Mouse (Mus musculus) left cerebral cortex, postnatal 4 days (tissue): ENCODE results near the gene Leng1. TPM values are rescaled to one million over a fixed set of nuclear protein-coding genes. Genes with fewer than 3 reads are reported as not detected.
A peak's percentile ranks its signal among the peaks of the same experiment; 100 is the strongest.

Source experiments
- DNase-seq: peaks from one replicate; pipeline ENCODE4 v3.0.0-alpha.2; 2022
- intact Hi-C: fragments of 180-260 bp; cut with DNase I; formaldehyde crosslinking; loops from one replicate; pipeline ENCODE4 v1.15.1; 2025
- microRNA-seq: library from miRNA; unstranded; fragments of <30 nt; microRNA quantifications from one replicate; pipeline ENCODE4 v1.2.0, GENCODE M21; 2022
- total RNA-seq, 2 experiments: library from RNA; stranded (reverse); gene quantifications; 2 replicates each; pipeline ENCODE4 v1.2.3; 2021

The Leng1 gene
- total RNA-seq, 2 experiments from 2014 or later, result 6.2 to 8.2 TPM

- no peak for DNase-seq
- intact Hi-C loops, result no loop called here
Observed at GRCm38 (mm10) chr7:3644348-3644671, 21.3 kb downstream of the Leng1 start.

DNA sequence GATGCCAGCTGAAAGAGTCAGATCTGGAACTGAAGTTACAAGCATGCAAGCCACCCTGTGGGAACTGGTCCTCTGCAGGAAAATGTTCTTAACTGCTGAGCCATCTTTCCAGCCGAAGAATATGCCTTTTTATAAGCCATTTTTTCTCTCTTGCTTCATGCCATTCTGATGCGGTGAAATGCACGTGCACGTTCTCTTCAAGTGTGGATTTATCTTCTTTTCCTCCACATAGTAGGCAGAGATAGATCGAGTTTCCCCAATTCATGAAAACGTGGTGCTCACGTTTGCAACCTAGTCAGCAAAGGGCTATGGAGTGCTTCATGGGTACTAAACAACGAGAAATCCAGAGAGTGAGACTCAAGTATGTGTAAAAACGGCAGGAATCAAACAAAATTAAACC, 21.8 kb downstream of the Leng1 start:
- intact Hi-C loops, result no loop called here
- no peak for DNase-seq

DNA sequence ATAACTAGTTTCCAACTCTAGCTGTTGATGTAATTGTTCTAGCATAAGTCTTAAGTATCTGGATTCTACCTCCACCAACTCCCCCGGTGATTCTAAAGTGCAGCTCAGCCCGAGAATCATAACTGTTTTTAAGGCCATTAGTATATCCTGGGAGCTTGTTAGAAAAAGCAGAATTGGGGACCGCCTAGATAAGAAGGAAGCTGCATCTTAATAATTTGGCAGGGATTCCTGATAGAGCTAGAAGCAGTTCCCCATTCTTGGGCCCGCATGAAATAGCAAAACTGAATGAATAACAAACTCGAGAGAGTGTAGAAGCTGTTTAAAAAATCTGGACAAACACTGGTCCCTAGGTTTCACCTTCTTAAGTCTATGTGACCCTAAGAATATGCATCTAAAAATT, 22.2 kb downstream of the Leng1 start:
- no peak for DNase-seq
- intact Hi-C loops, result no loop called here

DNA sequence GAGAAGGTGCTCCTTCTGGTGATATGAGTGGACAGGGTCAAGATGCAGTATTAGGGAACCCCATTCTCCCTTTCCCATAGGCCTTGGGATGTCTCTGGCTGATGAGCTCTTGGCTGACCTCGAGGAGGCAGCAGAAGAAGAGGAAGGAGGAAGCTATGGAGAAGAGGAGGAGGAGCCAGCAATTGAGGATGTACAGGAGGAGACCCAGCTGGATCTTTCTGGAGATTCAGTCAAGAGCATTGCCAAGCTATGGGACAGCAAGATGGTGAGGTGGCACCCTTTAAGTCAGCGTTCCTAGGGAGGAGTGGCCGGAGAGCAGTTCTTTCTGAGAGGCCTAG, 35.2 kb downstream of the Leng1 start:
- DNase-seq, result no peak
- intact Hi-C loops, result no loop called here

DNA sequence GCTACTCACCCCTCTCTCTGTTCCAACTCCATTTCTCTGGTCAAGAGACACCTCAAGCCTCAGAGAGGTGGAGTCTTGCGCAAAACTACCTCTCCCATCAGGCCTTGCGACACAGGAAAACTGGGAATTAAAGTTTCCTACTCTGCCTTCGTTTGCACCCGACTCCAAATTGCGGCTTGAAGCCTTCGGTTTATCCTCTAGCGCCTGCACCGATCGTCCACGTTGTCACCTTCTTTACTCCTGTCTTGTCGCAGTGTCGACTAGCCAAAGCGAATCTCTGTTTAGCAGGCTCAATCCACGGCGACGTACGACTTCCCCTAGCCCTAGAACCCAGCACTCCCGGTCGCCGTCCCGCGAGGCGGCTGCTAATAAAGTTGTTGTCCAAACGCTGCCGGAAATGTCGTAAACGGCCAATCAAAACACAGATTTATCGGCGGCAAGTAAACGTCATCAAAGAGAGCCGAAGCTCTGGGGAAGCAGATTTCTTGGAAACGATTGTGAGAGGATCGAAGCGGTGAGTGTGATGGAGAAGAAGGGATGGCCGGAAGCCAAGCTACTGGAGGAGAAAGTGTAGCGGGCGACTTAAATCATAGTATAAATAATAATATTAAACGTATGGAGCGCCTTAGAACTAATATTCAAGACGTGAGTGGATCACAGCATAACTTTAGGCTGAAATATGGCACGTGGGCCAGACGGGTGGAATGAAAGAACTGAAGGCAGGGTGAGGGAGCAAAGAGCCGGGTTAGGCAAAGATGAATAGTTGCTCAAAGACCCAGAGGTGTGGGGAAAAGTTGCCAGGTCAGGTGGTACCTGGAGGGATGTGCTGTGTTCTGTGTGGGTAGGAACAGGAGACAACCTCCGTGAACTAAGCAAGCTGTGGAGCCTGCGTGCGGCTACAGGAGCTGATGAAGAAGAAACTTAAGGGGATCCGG, 35.8 kb downstream of the Leng1 start, which contains the start of the genes Tfpt and Prpf31:
Tfpt (minus strand) TSS at position 387 of the 935 bp plus-strand sequence.
Prpf31 (plus strand) TSS at position 443 of the 935 bp plus-strand sequence.
- intact Hi-C loops, result no loop called here
- peak; percentile 90 for DNase-seq

DNA sequence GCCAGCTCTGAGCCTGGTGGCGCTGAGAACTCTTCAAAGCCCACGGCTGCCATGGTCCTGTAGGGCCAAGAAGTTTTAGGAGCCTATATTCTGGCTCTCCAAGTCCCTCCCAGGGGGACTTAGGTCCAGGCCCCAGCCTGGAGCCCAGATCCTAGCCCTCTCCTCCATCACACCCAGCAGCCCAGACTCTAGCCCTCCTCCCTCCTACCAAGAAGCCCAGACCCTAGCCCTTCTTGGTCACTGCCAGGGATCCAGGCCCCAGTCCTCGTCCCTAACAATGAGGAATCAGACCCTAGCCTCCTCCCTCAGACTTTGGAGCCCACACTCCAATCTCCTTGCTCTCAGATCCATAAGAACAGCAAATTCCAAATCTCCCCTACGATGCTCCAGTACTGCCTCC, 36.6 kb downstream of the Leng1 start:
- intact Hi-C loops, result no loop called here
- no peak for DNase-seq

DNA sequence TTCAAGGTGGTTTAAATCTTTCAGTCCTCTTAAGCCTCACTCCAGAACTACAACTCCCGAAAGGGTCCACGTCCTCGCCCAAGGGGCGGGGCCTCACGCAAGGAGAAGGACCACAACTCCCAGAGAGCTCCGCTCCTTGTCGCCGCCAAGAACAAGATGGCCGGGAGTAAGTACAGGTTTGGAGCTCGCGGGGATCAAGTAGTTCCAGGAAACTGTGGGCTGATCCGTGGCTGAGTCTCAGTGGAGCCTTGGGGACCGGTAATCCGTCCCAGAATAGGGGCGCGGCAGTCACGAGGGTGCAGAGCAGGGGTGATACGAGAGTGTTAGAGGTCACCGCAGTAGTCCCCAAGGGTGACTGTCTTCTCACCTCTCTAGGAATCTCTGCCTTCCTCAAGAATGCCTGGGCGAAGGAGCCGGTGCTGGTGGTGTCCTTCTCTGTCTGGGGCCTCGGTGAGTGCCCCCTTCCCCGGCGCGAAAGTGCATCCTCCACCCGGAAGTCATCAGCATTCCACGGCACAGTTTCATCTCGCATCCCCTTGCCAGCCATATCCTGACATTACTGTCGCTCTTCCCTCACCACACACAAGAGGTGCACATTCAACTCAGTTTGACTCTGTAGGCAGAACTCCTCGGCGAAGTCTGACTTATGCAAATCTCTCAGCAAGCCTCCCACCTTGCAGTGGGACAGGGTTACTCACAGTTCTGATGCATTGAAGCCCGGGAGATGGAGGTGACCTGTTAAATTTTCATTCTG, 48.2 kb downstream of the Leng1 start, which contains the start of gene Ndufa3:
Ndufa3 (plus strand) TSS at position 132 of the 754 bp plus-strand sequence.
- peak; percentile 90 for DNase-seq

DNA sequence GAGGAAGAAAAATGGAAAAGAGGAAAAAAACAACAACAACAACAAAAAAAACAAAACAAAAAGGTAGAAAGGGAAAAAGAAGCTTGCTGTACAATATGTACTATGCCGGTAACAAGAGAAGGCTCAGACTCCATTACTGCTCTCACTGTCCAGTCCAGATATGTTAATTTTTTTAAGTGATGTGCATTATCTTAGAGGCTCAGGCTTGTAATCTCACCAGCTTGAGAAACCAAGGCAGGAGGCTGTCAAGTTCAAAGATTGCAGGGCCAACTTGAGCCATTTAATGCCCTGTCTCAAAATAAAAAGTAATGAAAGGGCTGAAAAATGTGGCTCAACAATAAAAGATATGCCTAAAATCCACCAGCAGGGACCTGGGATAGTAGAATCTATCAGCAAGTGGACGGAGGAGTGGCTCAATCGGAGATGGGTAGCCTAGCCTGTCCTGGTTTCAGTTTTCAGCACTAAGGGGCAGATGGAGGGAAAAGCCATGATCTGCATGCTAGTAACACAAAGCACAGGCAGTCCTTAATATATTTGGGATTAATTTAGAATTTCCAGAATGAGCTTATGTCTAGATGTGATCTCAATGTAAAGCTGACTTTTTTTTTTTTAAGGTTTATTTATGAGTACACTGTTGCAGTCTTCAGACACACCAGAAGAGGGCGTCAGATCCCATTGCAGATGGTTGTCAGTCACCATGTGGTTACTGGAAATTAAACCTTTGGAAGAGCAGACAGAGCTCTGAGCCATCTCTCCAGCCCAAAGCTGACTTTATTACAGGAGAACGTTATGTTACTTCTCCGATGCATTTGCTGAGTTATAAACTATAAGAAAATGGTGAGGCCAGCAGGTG, 49.0 kb downstream of the Leng1 start:
- intact Hi-C loops, result no loop called here

More for the DNA sequence above, 48.2 kb downstream of the Leng1 start, which contains the start of gene Ndufa3:
- intact Hi-C loops, result no loop called here

DNA sequence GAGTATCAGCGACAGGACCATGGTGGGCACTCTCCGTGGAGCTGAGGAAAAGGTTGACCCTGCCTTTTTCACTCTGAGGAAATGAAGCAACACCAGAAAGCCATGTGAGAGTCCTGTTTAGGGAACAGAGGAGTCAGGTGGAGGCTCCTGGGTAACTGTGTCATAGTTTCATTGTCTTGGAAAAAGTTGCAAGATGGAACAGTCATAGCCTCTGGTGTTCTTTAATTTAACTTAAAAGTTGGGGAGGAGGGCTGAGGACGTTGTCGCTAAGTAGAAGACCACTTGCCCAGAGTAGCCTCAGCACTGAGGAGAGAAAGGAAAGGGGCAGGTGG, 49.6 kb downstream of the Leng1 start, which contains the start of gene Oscar:
Oscar (minus strand) TSS at position 101 of the 332 bp plus-strand sequence.
- intact Hi-C loops, result no loop called here

More for the DNA sequence above, 49.0 kb downstream of the Leng1 start:
- peak; percentile 21 for DNase-seq

GRCm38 (mm10) chr7:3614021-3614420, 51.6 kb downstream of the Leng1 start:
- DNase-seq, result no peak
- intact Hi-C loops, result no loop called here

More for the DNA sequence above, 49.6 kb downstream of the Leng1 start, which contains the start of gene Oscar:
- no peak for DNase-seq

GRCm38 (mm10) chr7:3611006-3611405, 54.6 kb downstream of the Leng1 start:
- intact Hi-C loops, result no loop called here
- no peak for DNase-seq

DNA sequence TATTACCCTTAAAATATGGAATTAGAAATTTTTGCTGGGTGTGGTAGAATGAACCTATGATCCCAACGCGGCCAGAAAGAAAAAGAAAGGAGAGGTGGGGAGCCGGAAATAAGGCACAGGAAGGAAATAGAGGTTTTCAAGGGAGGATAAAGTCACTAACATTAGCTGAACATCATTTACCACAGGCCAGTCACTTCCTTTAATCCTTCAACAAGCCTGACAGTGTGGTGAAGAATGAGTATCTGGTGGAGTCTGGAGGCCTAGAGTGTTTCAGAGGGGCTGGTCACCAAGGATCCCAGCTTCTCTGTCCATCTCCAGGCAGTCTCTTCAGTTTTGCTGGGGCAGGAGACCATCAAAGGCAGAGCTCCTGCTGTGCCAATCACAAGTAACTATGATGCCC, 55.2 kb downstream of the Leng1 start:
- DNase-seq, result no peak
- intact Hi-C loops, result no loop called here

Small RNAs within 50 kb of the gene (microRNA-seq; reads per million reads assigned to microRNA genes)
- gene Mir3572, result 5.4 reads per million, percentile 13 among the genes with 10 or more reads in this experiment

Other genes starting within 250 kb of the Leng1 start
- 1 to 10 TPM in 1 of 2 experiments, under 1 TPM in 1; 0.91 to 1.2 TPM for gene Cacng6, start 241.6 kb downstream of the Leng1 start, total RNA-seq
- not detected for gene Tarm1, start 163.2 kb downstream of the Leng1 start, total RNA-seq
- gene Oscar, start 49.7 kb downstream of the Leng1 start, total RNA-seq, result 1 to 10 TPM in 1 of 2 experiments, under 1 TPM in 1; 0.84 to 1.1 TPM
- 100 to 1,000 TPM; 370 to 397 TPM for gene Ndufa3, start 48.5 kb downstream of the Leng1 start, total RNA-seq
- 10 to 100 TPM; 40.7 to 43.7 TPM for gene Tfpt, start 35.9 kb downstream of the Leng1 start, total RNA-seq
- gene Prpf31, start 35.9 kb downstream of the Leng1 start, total RNA-seq, result 10 to 100 TPM; 58.0 to 58.2 TPM
- 10 to 100 TPM; 53.3 to 57.2 TPM for gene Cnot3, start 20.6 kb downstream of the Leng1 start, total RNA-seq
- 1 to 10 TPM; 7.5 to 8.3 TPM for gene Tmc4, start 11.7 kb upstream of the Leng1 start, total RNA-seq
- gene Tsen34, start 27.0 kb upstream of the Leng1 start, total RNA-seq, result 100 to 1,000 TPM; 125 to 129 TPM
- 100 to 1,000 TPM; 132 to 147 TPM for gene Mboat7, start 27.7 kb upstream of the Leng1 start, total RNA-seq
- 100 to 1,000 TPM; 693 to 718 TPM for gene Rps9, start 38.2 kb upstream of the Leng1 start, total RNA-seq
- gene Pirb, start 54.6 kb upstream of the Leng1 start, total RNA-seq, result under 1 TPM; 0.22 to 0.34 TPM
- gene Gm15448, start 159.8 kb upstream of the Leng1 start, total RNA-seq, result not detected
- not detected for gene Pira2, start 179.2 kb upstream of the Leng1 start, total RNA-seq
- gene Gm14548, start 232.3 kb upstream of the Leng1 start, total RNA-seq, result not detected
- gene Lilra6, start 249.7 kb upstream of the Leng1 start, total RNA-seq, result not detected